Mouse (Mus musculus) urinary bladder, postnatal 14 days (tissue): ENCODE results near the gene Tspan3.

Experiments
- DNase-seq: peaks from one replicate; pipeline ENCODE4 v3.0.0; 2021; ENCODE audit warnings: low spot score

Gene Tspan3

DNA sequence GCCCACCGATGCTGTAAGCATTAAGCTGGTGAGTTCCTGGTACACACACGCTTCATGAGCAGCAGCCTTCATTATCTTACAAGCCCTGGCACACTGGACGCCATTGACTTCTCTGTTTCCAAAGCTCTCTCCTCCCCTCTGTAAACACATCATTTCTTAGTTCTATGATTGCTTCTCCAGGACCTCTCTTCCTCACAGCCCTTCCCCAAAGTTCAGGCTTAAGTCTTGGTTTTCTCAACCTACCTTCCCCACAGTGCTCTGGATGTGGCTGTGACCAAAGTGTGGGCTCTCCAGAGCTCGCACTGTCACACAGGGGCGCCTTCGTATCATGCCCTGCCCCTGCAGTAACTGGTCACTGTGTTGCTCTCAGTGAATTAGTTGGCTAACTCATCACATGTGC is at the start of gene Tspan3:
Tspan3 (minus strand) TSS at position 101 of the 400 bp plus-strand sequence.
- no peak for DNase-seq

DNA sequence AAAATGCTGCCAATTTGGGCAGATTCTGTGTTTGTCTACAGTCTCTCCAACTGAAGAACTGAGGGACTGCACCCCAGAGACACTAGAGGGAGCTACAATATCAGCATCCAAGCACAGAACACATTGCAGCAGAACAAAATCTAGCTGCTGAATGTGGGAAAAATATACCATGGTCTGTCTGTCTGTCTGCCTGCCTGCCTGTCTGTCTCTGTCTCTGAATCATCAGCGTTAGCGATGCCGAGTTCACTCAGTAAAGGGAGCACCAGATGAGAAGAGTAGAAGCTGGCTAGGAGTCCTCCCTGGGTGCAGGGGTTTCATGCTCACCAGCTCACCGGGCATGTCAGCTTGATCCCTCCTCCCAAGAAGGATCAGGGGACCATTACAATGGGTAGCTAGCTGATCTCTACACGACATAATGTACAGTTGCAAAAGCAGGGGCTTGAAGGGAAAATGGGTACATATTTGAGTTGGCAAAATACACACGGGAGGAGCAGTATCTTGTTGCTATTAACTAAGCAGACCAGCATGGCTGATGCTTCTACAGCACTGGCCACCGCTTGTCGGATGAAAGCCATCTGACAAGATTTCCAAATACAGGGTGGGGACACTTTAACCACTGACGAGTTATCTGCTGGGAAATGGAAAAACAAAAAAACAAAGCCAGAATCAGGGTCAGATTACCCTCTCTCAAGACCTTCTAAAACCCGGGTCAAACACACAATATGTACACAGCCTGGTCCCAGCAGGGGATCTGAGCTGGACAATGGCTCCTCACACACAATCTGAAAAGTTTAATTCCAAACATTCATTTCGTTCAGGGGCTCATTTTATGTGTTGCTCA is 48.4 kb upstream of the Tspan3 start:
- peak; percentile 39 for DNase-seq

GRCm38 (mm10) chr9:56208817-56209216 is 43.5 kb upstream of the Tspan3 start:
- DNase-seq, result no peak

DNA sequence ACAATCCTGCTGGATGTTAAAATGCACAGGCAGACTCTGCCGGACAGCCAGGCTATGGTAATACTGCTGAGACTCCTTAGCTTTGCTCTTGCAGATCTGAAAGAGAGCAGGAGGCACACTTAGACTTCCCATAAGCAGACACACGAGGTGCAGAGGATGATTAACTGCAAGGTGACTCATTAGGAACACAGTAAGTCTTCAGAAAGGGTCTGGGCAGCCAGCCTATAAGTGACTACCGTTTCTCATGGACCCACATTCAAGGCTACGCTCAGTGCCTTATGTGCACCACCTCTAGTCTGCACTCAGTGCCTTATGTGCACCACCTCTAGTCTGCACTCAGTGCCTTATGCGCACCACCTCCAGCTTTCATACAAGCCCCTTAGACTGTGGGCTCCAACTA is 42.2 kb upstream of the Tspan3 start:
- DNase-seq, result no peak

GRCm38 (mm10) chr9:56207083-56207482 is 41.8 kb upstream of the Tspan3 start:
- no peak for DNase-seq

GRCm38 (mm10) chr9:56205336-56205735 is 40.1 kb upstream of the Tspan3 start:
- no peak for DNase-seq

DNA sequence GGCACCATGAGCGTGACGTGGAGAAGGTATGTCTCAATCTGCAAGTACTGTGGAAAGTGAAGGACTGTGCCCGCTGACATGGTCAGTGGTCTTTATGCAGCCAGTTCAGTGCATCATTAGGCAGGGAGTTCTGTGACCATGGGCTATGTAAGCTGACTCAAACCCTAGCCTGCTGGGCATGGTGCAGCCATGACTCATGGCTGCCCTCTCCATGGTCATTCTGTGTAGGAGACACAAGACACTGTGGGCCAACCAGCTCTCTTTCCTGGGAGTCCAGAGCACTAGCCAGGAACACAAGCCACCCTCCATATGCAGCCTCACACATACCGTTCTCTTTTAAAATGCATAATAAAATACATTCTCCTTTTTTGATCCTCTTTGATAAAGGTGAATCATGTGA is 39.0 kb upstream of the Tspan3 start:
- no peak for DNase-seq

GRCm38 (mm10) chr9:56200645-56201314 is 35.5 kb upstream of the Tspan3 start:
- DNase-seq, result peak; percentile 88

- DNase-seq, result no peak
Measured at GRCm38 (mm10) chr9:56200200-56200599, 34.9 kb upstream of the Tspan3 start.

DNA sequence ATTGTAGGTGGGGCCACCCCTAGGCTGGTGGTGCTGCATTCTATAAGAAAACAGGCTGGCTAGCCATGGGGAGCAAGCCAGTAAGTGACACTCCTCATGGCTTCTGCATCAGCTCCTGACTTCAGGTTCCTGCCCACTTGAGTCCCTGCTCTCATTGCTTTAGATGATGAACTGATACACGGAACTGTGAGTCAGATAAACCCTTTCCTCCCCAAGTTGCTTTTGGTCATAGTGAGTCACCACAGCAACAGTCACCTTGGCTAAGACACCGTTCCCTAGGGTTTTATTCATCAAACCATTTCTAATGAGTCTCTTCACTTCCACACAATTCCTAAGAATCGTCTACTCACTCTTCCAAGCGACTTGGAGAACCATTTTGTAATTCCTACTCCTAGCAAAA is 31.6 kb upstream of the Tspan3 start:
- DNase-seq, result no peak

- DNase-seq, result no peak
Measured at GRCm38 (mm10) chr9:56195193-56195592, 29.9 kb upstream of the Tspan3 start.

DNA sequence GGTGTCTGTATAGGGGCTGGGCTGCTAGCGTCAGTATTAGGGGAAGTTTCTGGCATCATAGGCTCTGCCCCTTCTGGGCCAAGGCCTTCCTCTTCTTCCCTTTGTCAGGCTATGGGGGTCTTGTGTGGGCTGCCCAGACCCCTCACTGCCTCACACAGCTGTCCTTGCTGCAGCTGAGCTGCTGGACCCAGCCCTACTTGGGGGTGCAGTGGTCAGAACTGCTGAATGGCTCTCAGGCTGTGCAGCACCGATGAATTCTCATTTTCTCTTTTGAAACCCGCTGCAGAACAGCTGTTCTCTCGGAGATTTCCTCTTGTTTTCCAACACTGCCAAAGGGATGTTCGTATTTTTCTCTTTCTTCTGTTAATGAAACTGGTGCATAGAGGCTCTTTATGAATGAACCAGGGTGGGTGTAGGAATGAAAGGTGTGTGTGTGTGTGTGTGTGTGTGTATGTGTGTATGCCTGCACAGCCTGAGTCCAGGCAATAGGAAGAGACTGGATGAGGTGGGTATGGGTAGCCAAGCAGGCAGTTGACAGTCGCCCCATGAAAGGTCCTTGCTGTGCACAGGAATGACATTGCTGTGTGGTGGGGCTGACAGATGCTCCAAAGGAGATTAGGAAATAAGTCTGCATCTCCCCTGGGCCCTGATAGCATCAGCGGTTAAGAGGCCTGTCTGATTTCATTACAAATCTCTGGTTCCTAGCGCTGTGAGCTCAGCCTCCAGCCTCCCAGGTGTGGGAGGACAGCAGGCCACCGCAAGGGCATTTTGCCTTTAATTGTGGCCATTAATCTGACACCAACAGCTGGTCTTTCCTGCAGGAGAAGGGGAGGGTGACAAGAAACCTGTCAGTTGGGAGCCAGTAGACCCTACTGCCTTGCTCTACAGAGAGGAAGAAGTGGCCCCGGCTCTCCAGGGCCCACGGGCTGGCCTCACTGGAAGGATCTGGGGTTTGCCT is 26.5 kb upstream of the Tspan3 start:
- DNase-seq, result no peak

GRCm38 (mm10) chr9:56180118-56180781 is 15.0 kb upstream of the Tspan3 start:
- DNase-seq, result no peak

GRCm38 (mm10) chr9:56179416-56180117 is 14.3 kb upstream of the Tspan3 start:
- peak; percentile 21 for DNase-seq

GRCm38 (mm10) chr9:56177354-56177753 is 12.1 kb upstream of the Tspan3 start:
- DNase-seq, result no peak

DNA sequence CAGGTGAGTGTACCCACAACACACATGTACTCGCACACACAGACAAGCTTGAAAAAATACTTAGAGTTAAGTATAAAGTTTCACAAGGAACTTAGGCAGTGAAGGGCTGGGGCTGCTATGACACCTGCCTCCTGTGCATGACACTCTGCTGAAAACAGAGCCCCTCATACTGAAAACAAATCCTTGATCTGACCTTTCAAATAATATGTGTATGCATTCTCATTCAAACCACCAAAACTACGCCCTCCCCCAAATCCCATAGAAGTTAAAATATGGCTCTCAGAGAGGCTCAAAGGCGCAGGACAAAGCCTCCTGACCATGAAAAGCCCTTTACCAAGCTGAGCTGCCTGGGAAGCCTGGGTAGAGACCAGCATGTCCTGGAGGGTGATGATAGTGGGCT is 10.0 kb upstream of the Tspan3 start:
- DNase-seq, result no peak

GRCm38 (mm10) chr9:56167690-56168089 is 2.4 kb upstream of the Tspan3 start:
- DNase-seq, result no peak

DNA sequence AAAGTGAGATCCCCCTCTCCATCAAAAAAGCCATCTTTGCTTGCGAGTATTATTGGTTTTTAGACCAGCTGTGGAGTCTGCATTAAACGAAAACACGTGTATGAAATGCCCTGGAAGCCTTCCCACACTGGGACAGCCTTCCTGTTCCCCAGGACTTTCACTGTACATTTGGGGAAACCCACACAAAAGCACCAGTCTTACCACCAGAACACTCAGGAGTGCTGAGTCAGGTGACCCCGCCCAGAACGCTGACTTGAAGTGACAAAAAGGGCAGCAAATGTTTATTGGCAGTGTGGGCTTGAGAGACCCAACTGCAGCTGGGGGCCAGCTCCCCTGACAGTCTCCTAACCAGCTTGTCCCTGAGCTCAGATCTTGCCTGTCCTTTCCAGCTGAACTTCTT is 884 bp upstream of the Tspan3 start:
- no peak for DNase-seq

GRCm38 (mm10) chr9:56160341-56161141 is 4.7 kb downstream of the Tspan3 start:
- peak; percentile 89 for DNase-seq

DNA sequence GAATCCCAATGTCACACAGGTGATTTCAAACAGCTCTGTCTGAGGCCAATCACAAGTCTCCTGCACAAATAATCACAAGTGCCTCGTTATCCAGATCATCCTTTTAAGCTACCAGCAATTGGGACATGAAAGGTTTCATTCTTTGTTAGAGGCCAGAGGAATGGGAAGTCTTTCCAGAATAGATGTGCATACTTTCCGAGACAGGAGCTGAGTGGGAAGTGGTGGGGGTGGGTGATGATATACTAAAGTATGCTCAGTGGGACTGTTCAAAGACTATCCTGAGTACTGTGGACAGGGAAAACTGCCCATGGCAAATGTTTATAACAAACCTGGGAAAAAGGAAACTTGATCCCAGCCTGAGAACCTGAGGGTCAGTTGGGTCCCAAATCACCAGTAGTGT is 5.8 kb downstream of the Tspan3 start:
- no peak for DNase-seq
